Mouse (Mus musculus) liver, adult 2 months (tissue): ENCODE data around the gene Dnah8.

Experiments used
- CTCF ChIP-seq: fragments of 200-500 bp; IDR thresholded peaks from 2 replicates; pipeline ENCODE4 v1.5.1; 2011; ENCODE audit warnings: low read depth, low read length, control low read depth
- POLR2A ChIP-seq: fragments of 200-500 bp; IDR thresholded peaks from 2 replicates; pipeline ENCODE4 v1.6.1; 2011; ENCODE audit warnings: low read length, control low read depth; ENCODE audit not compliant: insufficient read depth; ENCODE audit errors: extremely low read depth

DNA sequence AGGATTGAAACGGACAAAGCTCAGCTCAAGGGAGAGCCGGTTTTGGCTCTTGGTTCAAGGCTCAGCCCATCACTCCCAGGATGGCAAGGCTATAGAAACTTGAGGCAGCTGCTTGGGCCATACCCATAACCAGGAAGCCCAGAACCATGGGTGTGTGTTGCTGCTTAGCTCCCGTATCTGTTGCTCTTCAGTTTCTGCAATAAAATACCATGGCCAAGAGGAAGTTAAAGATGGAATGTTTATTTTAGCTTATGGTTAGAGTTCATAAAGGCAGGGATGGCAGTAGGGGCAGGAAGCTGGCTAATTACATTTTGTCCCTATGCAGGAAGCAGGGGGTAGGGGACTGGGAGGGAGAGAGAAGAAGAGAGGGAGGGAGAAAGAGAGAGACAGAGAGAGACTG, 108.6 kb downstream of the Dnah8 start:
- TF ChIP-seq CTCF (no peak), POLR2A (no peak)
